Mouse (Mus musculus): Measurements from ENCODE around the gene Tbpl1.

DNA sequence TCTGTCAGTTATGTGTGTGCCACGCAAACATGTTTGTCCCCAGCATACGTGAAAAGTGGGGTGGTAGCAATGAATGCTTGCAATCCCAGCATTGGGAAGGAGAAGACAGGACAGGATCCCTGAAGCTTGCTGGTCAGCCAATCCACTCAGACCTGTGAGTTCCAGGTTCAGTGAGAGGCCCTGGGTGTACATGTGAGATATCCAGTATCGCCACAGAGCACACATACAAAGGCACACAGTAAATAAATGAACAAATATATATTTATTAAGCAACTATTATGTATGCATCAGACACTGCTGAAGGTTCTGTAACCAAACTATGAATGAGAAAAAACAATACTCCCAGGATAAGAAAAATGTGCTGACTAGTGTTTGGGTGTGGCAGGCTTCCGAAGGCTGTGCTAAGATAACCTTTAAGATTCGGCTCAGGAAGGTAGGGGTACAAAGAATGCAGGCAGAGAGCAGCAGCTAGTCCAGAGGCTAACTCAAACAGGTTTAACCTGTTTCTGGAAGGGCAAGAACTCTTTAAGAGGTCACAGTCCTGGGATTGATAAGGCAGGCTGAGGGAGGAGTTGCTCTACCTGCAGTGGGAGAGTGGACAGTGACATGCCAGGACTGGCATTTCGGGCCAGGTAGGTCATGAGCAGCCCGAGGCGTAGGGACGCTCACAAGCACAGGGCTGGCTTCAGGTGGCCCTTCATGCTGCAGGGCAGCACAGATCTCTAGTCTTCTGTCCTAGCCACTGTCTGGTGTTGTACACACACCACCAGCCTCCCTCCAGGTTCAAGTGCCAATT lies 33.4 kb downstream of the Tbpl1 start:
- no peak for TF ChIP-seq EP300 (IDR thresholded peaks at IDR 0.05; ENCODE audit: low read depth)
- no peak for TF ChIP-seq CTCF (IDR thresholded peaks at IDR 0.05; ENCODE audit: low read depth)

Measured in heart, postnatal 0 days (tissue).